Mouse (Mus musculus) G1E (cell line): Measurements from ENCODE around the gene Ccdc122. TPM values are rescaled to one million over a fixed set of nuclear protein-coding genes. Genes with fewer than 3 reads are reported as not detected.

Experiments
- ATAC-seq: 2 replicates; pipeline ENCODE4 v1.8.0; 2016; ENCODE audit warnings: mild to moderate bottlenecking; ENCODE audit not compliant: insufficient number of reproducible peaks, poor library complexity, low FRiP score, severe bottlenecking; ENCODE audit errors: extremely low read depth
- DNase-seq: peaks from one replicate; pipeline ENCODE4 v3.0.0; 2012; ENCODE audit warnings: low spot score
- H3K27me3 ChIP-seq: 2 replicates; pipeline ENCODE4 v1.6.1; 2012; ENCODE audit warnings: mild to moderate bottlenecking, low read length, inconsistent platforms; ENCODE audit not compliant: insufficient read depth
- H3K36me3 ChIP-seq: replicated peaks from 2 replicates; pipeline ENCODE3; 2012; ENCODE audit warnings: mild to moderate bottlenecking, inconsistent platforms
- H3K4me1 ChIP-seq: 2 replicates; pipeline ENCODE4 v1.6.1; 2012; ENCODE audit warnings: low read depth, low read length, inconsistent platforms, mixed read lengths; ENCODE audit not compliant: insufficient read depth
- H3K4me3 ChIP-seq: 2 replicates; pipeline ENCODE4 v1.5.1; 2012; ENCODE audit warnings: low read depth, mild to moderate bottlenecking, inconsistent platforms, low read length, moderate library complexity, mixed read lengths
- H3K9me3 ChIP-seq: replicated peaks from 2 replicates; pipeline ENCODE4 v1.6.1; 2012; ENCODE audit warnings: inconsistent platforms
- CTCF ChIP-seq: IDR thresholded peaks from 2 replicates; pipeline ENCODE4 v1.5.1; 2012; ENCODE audit warnings: low read depth, low read length, inconsistent platforms, mixed read lengths
- GATA1 ChIP-seq: IDR thresholded peaks from 2 replicates; pipeline ENCODE4 v1.6.1; 2012; ENCODE audit warnings: borderline replicate concordance, low read length, inconsistent platforms, mixed read lengths
- GATA2 ChIP-seq: IDR thresholded peaks from 2 replicates; pipeline ENCODE4 v1.6.1; 2012; ENCODE audit warnings: low read depth, low read length, inconsistent platforms, borderline replicate concordance
- POLR2AphosphoS5 ChIP-seq: IDR thresholded peaks from 2 replicates; pipeline ENCODE4 v1.6.1; 2012; ENCODE audit warnings: low read depth, low read length, inconsistent platforms; ENCODE audit not compliant: insufficient replicate concordance
- TAL1 ChIP-seq: conservative IDR thresholded peaks from 2 replicates; pipeline ENCODE4 v1.6.1; 2012; ENCODE audit warnings: low read depth, low read length, inconsistent platforms, mixed read lengths
- polyA plus RNA-seq: library from polyadenylated mRNA; stranded (reverse); fragments of >175 nt; gene quantifications from 2 replicates; pipeline ENCODE4 v1.2.3, GENCODE M21; 2012
- total RNA-seq, 2 experiments: library from RNA; stranded (forward) in 1 of 2; stranded (reverse) in 1 of 2; fragments of 200-1000 nt in 1 of 2; fragments of >200 nt in 1 of 2; fragmentation: Nextera tagmentation in 1 of 2; gene quantifications; 2 replicates each; pipeline ENCODE4 v1.2.3; 2014 to 2017

Ccdc122 gene
- total and polyA plus RNA-seq, 3 experiments = not detected

DNA sequence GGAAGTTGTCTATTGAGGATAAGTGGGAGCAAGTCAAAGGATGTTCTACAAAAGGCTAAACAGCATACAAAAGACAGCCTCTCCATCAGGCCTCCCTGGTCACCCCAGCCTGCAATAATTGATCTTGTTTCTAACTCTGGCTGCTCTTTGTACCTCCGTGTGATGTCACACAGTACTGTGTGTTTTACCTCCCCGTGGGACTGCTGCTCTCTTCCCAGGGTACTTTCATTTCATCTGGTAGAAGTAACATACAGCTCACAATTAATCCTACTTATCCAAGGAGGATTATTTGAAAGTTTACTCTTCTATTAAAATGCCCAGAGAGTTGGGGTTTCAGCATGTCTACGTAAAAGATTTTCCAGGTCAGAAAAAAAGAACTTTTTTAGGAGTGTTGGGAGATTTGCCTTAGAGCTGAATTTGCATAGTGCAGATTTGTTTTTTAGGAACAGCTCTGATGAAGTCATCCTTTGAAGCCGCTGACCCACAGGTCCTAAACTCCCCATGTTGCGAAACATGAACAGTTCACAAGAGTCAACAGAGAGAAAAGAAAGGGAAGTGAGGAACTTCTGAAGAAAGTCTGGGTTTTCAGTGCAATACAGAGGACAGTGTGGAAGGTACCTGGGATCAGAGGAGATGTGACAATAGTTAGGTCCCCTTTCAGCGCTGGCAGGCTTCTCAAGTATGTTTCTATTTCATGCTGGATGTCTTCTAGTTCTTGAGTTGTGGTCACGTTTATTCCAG lies 2.2 kb upstream of the Ccdc122 start:
- TF ChIP-seq GATA1 (no peak), TAL1 (no peak), POLR2AphosphoS5 (no peak), CTCF (no peak), GATA2 (no peak)
- no peak for ATAC-seq

DNA sequence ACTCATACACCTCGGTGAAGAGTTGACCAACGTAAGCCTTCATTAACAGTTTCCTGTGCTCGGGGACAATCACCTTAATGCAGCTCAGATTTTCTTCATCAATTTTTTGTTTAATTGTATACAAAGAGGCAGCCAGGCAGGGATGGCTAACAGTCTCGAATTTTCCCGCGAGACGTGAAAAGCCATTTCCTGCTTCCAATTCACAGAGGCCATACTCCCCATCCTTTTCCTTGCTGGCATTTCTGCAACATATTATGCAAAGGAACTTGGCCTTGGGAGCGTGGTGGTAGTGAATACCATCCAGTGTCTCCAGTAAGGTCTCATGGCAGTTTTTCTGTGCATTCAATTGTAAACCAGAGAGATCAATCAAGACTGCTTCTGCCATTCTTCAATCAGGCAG lies 1.6 kb upstream of the Ccdc122 start:
- peaks cover 13% of the 10 kb centered on the region for H3K9me3 ChIP-seq
- no peaks in the 10 kb centered on the region for H3K4me1 ChIP-seq
- ATAC-seq (no peak), DNase-seq (no peak)
- no peak for TF ChIP-seq GATA2
- TF ChIP-seq GATA1 = no peak
- TF ChIP-seq POLR2AphosphoS5 = no peak
- no peak for TF ChIP-seq TAL1
- no peak for TF ChIP-seq CTCF
- no peaks in the 10 kb centered on the region for H3K27me3 ChIP-seq
- no peaks in the 10 kb centered on the region for H3K36me3 ChIP-seq
- no peak overlapping the region for H3K4me3 ChIP-seq

More for the DNA sequence above, 2.2 kb upstream of the Ccdc122 start:
- no peak for DNase-seq
- Histone ChIP-seq H3K9me3 (peaks cover 13% of the 10 kb centered on the region), H3K27me3 (no peaks in the 10 kb centered on the region), H3K4me1 (no peaks in the 10 kb centered on the region), H3K4me3 (no peak overlapping the region), H3K36me3 (no peaks in the 10 kb centered on the region)

DNA sequence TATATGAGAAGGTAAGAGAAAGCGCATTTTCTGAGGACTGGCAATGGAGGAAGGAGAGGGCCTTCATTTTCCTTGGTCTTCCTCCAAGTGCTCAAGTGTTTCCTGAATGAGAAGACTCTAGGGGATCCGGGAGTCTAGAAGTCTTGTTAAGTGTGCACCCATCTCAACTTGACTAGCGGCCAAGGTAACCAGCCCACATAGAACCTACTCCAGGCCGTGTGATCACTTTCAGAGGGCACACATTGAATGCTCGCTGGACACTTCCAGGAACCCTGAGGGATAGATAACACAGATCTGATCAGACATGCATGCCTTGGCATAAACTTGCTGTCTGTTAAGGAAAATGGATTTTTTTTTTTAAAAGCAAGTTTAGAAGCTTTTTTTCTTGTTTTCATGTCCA lies 758 bp downstream of the Ccdc122 start:
- ATAC-seq = no peak
- no peak for DNase-seq
- H3K4me3 ChIP-seq = no peak overlapping the region
- TF ChIP-seq POLR2AphosphoS5 (no peak), GATA1 (no peak), CTCF (no peak), GATA2 (no peak), TAL1 (no peak)
- no peaks in the 10 kb centered on the region for H3K4me1 ChIP-seq
- no peaks in the 10 kb centered on the region for H3K36me3 ChIP-seq
- no peaks in the 10 kb centered on the region for H3K27me3 ChIP-seq
- H3K9me3 ChIP-seq = peaks cover 9% of the 10 kb centered on the region

DNA sequence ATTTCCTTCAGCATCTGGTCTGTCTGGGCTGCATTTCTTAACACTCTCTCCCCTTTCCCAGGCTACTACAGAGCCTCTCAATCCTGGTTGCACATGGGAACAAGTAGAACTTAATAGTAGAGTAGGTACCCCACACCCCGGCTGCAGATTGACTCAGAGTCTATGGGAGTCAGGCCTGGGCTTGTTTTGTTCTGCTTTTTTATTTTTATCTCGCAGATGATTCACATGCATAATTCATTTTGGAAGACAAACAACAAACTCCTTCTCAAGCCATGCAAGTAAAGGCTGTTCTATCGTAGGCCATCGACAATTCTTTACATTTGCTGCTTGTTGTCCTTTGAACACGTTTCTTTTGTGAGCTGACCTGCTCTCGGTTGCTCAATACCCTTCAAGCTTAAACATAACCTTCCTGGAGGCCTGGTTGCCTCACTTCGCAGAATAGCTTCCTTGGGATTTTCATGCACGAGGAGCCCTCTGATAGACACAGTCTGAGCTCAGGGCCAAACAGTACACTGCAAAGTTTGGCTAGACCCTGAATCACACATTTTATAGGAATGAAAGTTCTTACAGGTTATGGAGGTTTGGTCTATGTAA lies 1.4 kb downstream of the Ccdc122 start:
- H3K4me1 ChIP-seq = no peaks in the 10 kb centered on the region
- no peak for ATAC-seq
- peaks cover 9% of the 10 kb centered on the region for H3K9me3 ChIP-seq
- H3K36me3 ChIP-seq = no peaks in the 10 kb centered on the region
- no peak for DNase-seq
- H3K27me3 ChIP-seq = no peaks in the 10 kb centered on the region
- TF ChIP-seq GATA1 = no peak
- no peak for TF ChIP-seq POLR2AphosphoS5
- no peak for TF ChIP-seq TAL1
- TF ChIP-seq CTCF = no peak
- no peak for TF ChIP-seq GATA2
- no peak overlapping the region for H3K4me3 ChIP-seq

DNA sequence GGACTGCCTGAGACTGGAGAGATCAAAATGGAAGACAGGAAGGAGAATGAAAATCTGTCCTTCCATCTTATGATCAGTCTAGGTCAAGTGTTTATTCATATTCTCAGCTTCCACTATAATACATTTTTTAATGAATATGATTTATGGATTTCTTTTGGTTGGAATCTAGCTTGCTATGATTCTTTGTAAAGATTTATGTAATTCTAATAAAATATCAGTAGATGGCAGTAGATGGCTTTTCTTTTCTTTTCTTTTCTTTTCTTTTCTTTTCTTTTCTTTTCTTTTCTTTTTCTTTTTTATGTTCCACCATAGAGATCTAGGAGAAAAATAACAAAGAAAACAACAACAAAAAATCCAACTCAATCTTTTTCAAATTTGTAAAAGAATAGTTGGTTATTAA lies 16.7 kb downstream of the Ccdc122 start:
- Histone ChIP-seq H3K27me3 (no peaks in the 10 kb centered on the region), H3K4me1 (no peaks in the 10 kb centered on the region), H3K36me3 (no peaks in the 10 kb centered on the region), H3K4me3 (no peak overlapping the region), H3K9me3 (peaks cover 3% of the 10 kb centered on the region; the same call in 1 of the 2 replicates)
- ATAC-seq (no peak), DNase-seq (no peak)
- TF ChIP-seq POLR2AphosphoS5 = no peak
- no peak for TF ChIP-seq GATA2
- no peak for TF ChIP-seq TAL1
- no peak for TF ChIP-seq GATA1
- no peak for TF ChIP-seq CTCF

GRCm38 (mm10) chr14:77069361-77069760 lies 32.8 kb downstream of the Ccdc122 start:
- no peak for TF ChIP-seq GATA2
- no peak for TF ChIP-seq GATA1
- TF ChIP-seq CTCF = no peak
- no peak for TF ChIP-seq TAL1
- TF ChIP-seq POLR2AphosphoS5 = no peak
- no peak for DNase-seq
- no peaks in the 10 kb centered on the region for H3K27me3 ChIP-seq
- no peak for ATAC-seq
- H3K9me3 ChIP-seq = no peaks in the 10 kb centered on the region
- H3K4me1 ChIP-seq = no peaks in the 10 kb centered on the region
- H3K4me3 ChIP-seq = no peak overlapping the region
- no peaks in the 10 kb centered on the region for H3K36me3 ChIP-seq
